Mouse (Mus musculus): ENCODE results near the gene Preb.

- TF ChIP-seq CTCF (IDR thresholded peaks at IDR 0.05; ENCODE audit: low read depth, low read length) (no peak), POLR2A (IDR thresholded peaks at IDR 0.05; ENCODE audit: borderline replicate concordance, low read depth, low read length) (no peak)
Measured at GRCm38 (mm10) chr5:30931378-30931777, 28.8 kb downstream of the Preb start.

All from bone marrow macrophage, adult 2 months (primary cell).